Mouse (Mus musculus): ENCODE measurements at regions not wholly inside any gene's neighbourhood (a gene's known extent, or its start where the extent isn't known, plus 50 kb on each side); places are given as distances from the start of the nearest gene placed in this dataset.

DNA sequence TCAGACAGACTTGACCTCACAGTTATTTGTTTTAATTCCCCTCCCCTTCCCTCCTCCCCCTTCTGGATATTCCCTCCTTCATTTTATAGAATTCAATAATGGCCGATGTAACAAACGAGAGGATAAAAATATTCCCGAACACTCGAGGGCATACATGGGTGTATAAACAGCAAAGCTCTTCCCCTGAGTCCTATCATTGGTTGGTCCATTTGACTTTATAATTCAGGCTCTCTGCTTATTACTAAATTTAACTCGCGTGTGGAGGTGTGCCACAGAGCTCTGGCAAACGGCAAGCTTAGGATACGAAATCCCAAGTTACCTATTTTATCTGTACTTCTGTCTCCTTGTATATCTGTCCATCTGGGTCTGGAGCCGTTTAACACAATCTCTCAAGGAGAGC is 82.1 kb upstream of the Zfp64 start:
- DNase-seq (ENCODE audit: low spot score in 2 of 2), result no peak

- DNase-seq (ENCODE audit: low spot score in 2 of 2), result no peak
Observed at GRCm38 (mm10) chr2:169035315-169035714, 79.9 kb upstream of the Zfp64 start.

- no peak for DNase-seq (ENCODE audit: low spot score in 2 of 2)
Observed at GRCm38 (mm10) chr2:169033997-169034396, 78.6 kb upstream of the Zfp64 start.

GRCm38 (mm10) chr2:169033181-169033580 is 77.8 kb upstream of the Zfp64 start:
- no peak for DNase-seq (ENCODE audit: low spot score in 2 of 2)

GRCm38 (mm10) chr2:169028531-169029114 is 73.2 kb upstream of the Zfp64 start:
- DNase-seq (ENCODE audit: low spot score in 2 of 2), result no peak

GRCm38 (mm10) chr2:169019037-169019436 is 63.6 kb upstream of the Zfp64 start:
- DNase-seq (ENCODE audit: low spot score in 2 of 2), result no peak

- no peak for DNase-seq (ENCODE audit: low spot score in 2 of 2)
Observed at GRCm38 (mm10) chr2:169010271-169010670, 54.9 kb upstream of the Zfp64 start.

DNA sequence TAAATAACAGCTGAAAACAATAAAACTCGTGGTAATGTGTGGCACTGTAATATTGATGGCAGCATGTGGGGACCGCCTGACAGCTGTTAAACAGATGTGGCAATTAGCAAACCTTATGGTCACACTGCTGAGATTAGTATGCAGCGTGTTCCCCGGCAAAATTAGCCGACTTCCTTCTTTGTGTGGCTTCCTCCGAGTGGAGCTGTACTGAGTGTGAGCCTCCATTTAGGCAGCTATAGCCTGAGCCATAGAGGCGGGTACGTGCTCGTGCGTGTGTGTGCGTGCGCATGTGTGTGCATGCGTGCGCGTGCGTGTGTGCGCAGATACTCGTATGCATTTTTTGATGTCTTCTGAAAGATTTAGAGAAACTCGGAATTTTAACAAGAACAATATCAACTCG is 53.4 kb upstream of the Zfp64 start:
- no peak for DNase-seq (ENCODE audit: low spot score in 2 of 2)

DNA sequence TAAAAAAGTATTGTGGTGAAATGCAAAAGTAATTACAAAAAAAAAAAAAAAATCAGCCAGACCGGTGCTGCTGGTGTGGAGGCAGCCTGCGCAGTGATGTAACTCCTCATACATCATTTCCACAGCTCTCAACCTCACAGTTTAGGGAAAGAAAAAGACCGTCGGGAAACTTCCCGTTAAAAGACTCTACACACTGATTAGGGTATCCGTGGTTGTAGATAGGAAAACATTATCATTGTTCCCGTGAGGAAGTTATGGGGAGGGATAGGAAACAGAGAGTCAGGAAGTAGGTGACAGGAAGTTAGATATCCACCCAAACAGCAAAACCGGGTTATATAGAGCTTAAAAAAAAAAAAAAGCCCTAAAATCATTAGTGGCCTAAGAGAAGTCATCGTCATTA is 52.9 kb upstream of the Zfp64 start:
- no peak for DNase-seq (ENCODE audit: low spot score in 2 of 2)

- no peak for DNase-seq (ENCODE audit: low spot score in 2 of 2)
Observed at GRCm38 (mm10) chr2:169006549-169006948, 51.2 kb upstream of the Zfp64 start.

DNA sequence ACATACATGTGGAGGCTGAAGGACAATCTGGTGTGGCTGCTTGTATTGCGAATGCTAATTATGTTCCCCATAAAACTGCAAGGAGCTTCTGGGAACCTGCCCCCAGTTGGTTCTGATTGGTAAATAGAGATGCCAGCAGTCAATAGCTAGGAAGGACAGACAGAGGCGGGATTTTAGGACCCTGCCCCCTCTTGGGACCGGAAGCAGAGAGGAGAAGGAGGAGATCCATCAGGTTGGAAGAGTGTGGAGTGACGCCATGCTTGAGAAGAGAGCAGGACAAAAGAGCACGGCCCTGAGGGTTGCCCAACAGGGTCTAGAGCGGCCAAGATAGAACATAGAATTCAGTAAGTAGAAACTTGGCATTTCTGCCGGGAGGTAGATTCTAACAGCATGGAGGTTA is 50.4 kb upstream of the Zfp64 start:
- DNase-seq (ENCODE audit: low spot score in 2 of 2), result no peak
